Mouse (Mus musculus) spleen, postnatal 10 days (tissue): ENCODE measurements around the gene Gm11756.
"Not testable (repeated sequence)": the region's sequence is repeated elsewhere in the genome, so short reads cannot be mapped to it uniquely, and the experiment has no call there.

Source experiments
- DNase-seq, 2 experiments: peaks; one replicate each; pipeline ENCODE4 v3.0.0; 2021 to 2022; ENCODE audit warnings: low spot score in 2 of 2

Gm11756 gene

GRCm38 (mm10) chr4:73920660-73921059 is at the start of gene Gm11756:
TSS of gene Gm11756 (minus strand) at chr4:73920760.
- not testable (repeated sequence) for DNase-seq

- no peak for DNase-seq
Measured at GRCm38 (mm10) chr4:73950375-73950896, 29.9 kb upstream of the Gm11756 start, which contains the start of gene 2310002L09Rik. TSS of gene 2310002L09Rik (minus strand) at chr4:73950846.

- not testable (repeated sequence) for DNase-seq
Measured at GRCm38 (mm10) chr4:73905853-73906252, 14.7 kb downstream of the Gm11756 start, which contains the start of gene Gm13871. TSS of gene Gm13871 (minus strand) at chr4:73905953.

- not testable (repeated sequence) for DNase-seq
Measured at GRCm38 (mm10) chr4:73891012-73891411, 29.5 kb downstream of the Gm11756 start, which contains the start of gene Gm11757. TSS of gene Gm11757 (minus strand) at chr4:73891112.

GRCm38 (mm10) chr4:73876166-73876565 is 44.4 kb downstream of the Gm11756 start, which contains the start of gene Gm11758:
TSS of gene Gm11758 (minus strand) at chr4:73876266.
- not testable (repeated sequence) for DNase-seq
